Mouse (Mus musculus): ENCODE results near the gene Il17ra.
A peak's percentile ranks its signal among the peaks of the same experiment; 100 is the strongest.

Il17ra gene

DNA sequence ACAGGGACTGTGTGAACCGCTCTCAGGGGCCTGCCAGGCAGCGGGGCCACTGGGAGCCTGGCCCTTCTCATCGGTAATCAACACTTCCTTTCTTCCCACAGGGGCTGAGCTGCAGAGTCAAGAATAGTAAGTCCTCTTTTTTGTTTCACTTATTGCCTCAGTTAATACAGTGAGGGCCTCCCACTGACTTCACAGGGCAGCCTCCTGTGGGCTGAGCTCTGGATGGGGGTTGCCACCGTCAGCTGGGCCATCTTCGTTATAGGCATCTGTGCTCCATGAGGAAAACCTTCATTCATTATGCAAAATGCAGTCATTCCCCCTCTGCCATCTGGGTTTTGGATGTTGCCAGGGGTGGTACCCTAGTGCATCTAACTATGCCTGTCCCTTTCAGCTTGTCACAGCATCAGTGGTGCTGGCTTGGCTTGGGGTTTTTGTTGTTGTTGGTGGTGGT, 9.0 kb downstream of the Il17ra start:
- DNase-seq (ENCODE audit: low spot score in 2 of 2) = peak in 1 of 2 experiments; percentile 60

DNA sequence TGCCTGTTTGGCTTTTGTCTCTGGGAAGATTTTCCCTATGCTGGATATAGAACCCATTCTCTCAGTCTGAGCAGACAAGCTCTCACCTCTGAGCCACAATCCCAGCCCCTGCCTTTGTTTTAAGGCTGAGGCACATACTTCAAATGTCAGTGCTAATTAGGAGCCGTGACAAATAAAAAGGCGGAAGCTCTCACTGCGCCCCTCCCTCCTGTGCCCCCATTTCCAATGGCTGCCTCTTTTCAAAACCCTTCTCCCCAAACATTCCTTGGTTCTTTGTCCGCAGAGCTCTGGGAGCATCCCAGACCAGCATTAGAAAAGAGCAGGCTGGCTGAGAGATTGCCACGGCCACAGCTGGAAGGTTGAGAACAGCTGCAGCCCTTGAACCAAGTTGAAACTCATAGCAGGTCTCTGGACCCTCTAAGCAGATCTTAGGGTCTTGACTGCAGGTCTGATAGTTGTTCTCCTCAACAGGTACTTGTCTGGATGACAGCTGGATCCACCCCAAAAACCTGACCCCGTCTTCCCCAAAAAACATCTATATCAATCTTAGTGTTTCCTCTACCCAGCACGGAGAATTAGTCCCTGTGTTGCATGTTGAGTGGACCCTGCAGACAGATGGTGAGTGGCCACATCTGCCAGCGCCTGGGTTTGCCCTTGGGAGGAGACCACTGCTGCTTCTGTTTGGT, 9.6 kb downstream of the Il17ra start:
- DNase-seq (ENCODE audit: low spot score in 2 of 2) = no peak

DNA sequence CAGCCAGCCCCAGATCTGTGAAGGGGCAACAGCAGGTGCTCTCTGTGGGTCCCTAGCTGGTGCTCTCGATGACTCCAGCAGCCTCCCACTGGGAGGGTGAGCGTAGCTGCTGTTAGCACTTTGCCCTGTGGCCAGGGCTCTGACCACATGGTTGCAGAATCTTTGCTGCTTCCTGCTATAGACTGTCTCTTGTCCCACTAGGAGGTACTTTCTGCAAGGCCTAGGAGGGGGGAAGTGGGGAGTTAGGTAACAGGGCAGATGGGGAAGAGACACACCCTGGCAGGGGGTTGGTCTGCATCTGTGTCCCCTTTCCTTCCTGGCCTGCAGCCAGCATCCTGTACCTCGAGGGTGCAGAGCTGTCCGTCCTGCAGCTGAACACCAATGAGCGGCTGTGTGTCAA, 10.4 kb downstream of the Il17ra start:
- peak in 1 of 2 experiments; percentile 64 for DNase-seq (ENCODE audit: low spot score in 2 of 2)

DNA sequence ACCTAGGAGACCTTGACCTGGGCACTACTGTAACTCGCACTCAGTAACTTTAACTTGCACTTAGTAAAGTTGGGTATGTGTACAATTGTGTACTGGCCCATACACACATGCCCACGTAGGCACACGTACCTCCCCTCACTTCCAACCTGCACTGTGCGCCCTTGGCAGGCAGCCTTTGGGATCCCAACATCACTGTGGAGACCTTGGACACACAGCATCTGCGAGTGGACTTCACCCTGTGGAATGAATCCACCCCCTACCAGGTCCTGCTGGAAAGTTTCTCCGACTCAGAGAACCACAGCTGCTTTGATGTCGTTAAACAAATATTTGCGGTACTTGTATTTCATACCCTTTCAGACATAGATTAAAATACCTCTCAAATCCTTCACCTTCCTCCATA, 12.2 kb downstream of the Il17ra start:
- DNase-seq (ENCODE audit: low spot score in 2 of 2) = no peak

DNA sequence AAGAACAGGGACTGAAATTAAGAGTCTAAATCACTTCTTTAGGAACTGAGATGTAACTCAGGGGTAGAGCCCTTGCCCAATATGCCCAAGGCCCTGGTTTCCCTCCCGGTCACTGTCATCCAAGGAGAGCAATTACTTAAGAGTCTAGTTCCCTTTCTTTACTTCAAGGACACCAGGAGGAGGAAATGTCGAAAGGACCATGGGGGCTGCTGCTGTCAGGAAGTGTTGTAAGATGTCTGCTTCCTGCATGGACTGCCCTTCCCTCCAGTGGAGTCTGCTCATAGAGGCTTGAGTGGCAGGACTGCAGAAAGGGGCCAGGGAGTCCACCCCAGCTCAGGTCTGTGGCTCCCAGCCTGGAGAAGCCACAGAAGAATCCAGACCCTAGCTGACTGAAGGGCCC, 16.3 kb downstream of the Il17ra start:
- DNase-seq (ENCODE audit: low spot score in 2 of 2) = peak in 1 of 2 experiments; percentile 64

DNA sequence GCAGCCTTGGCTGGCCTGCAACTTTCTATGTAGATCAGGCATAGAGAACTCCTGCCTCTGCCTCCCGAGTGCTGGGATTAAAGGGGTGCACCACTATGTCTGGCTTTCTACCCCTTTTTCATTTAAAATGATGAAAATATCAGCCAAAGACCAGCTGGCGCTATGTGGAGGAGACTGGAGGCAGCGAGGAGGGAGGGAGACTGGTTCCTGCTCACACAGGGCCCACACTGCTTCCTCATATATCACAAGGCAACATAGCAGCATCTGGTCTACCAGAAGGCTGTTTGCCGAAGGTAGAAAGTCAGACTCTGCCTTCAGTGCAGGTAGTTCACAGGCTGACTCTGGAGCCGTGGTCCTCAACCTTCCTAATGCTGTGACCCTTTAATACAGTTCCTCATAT, 17.3 kb downstream of the Il17ra start:
- DNase-seq (ENCODE audit: low spot score in 2 of 2) = no peak

DNA sequence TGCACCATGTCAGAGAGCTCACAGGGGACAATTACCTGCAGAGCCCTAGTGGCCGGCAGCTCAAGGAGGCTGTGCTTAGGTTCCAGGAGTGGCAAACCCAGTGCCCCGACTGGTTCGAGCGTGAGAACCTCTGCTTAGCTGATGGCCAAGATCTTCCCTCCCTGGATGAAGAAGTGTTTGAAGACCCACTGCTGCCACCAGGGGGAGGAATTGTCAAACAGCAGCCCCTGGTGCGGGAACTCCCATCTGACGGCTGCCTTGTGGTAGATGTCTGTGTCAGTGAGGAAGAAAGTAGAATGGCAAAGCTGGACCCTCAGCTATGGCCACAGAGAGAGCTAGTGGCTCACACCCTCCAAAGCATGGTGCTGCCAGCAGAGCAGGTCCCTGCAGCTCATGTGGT, 18.5 kb downstream of the Il17ra start:
- no peak for DNase-seq (ENCODE audit: low spot score in 2 of 2)

DNA sequence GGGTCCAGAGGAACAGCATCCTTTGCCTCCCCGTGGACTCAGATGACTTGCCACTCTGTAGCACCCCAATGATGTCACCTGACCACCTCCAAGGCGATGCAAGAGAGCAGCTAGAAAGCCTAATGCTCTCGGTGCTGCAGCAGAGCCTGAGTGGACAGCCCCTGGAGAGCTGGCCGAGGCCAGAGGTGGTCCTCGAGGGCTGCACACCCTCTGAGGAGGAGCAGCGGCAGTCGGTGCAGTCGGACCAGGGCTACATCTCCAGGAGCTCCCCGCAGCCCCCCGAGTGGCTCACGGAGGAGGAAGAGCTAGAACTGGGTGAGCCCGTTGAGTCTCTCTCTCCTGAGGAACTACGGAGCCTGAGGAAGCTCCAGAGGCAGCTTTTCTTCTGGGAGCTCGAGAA, 19.0 kb downstream of the Il17ra start:
- no peak for DNase-seq (ENCODE audit: low spot score in 2 of 2)

DNA sequence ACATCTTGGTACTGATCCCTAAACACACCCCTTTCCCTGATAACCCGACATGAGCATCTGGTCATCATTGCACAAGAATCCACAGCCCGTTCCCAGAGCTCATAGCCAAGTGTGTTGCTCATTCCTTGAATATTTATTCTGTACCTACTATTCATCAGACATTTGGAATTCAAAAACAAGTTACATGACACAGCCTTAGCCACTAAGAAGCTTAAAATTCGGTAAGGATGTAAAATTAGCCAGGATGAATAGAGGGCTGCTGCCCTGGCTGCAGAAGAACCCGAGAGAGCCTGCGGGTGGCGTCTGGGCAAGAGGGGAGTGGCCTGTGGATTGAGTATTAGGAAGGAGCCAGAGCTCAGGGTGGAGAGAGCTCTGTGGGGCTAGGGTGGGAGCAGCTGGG, 19.7 kb downstream of the Il17ra start:
- no peak for DNase-seq (ENCODE audit: low spot score in 2 of 2)

DNA sequence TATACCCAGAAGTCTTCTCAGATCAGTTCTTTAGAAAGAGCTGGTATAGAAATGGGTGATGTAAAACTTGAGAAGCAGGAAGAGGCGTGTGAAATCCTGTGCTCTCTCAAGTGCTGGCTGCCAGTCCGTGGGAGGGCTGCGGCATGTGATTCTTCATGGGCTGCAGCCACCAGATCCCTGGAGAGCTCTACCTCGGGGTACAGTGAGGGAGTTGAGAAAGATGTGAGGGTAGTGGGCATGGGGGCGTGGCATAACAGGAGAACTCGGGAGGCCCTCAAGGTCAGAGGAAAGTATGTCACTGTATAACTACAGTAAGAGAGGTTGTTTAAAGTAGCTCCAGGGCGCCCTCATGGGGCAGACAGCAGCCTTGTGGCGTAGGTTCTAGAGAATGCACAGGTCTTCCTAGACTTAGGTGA, 20.2 kb downstream of the Il17ra start:
- DNase-seq (ENCODE audit: low spot score in 2 of 2) = no peak

DNA sequence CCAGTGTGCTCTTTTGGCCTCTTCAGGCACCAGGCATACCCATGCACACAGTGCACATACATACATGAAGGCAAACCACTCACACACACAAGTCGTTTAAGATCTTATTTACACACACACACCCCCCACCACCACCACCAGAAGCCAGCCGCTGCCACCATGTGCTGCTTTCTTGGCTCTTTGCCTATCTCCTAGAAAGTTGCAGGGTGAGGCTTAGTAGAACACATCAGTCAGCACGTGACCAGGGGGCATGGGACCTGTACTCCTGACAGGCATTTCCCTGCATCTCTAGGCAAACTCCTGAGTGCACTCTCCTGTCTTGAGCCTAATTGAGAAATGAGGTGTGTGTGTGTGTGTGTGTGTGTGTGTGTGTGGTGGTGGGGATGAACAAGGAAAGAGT, 22.0 kb downstream of the Il17ra start:
- DNase-seq (ENCODE audit: low spot score in 2 of 2) = no peak

DNA sequence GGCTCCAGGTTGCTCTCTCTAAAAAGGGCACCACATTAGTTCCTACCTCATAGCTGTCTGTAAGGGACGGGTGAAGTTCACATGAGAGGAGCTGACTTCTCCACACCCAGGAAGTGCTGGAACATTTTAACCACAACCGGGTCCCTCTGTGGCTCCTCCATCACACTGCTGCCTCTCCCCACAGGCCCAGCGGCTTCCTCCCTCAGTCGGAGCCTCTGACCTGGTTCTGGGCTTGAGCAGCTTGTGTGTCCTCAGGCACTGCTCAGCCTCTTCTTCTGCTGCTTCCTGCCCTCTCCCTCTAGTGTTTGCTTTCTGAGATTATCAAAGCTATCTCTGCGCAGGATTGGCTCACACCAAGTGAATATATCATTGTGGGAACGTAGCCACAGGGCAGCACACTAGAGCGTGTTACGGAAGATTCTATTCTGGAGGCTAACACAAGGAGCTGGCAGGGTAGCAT, 23.0 kb downstream of the Il17ra start:
- no peak for DNase-seq (ENCODE audit: low spot score in 2 of 2)

DNA sequence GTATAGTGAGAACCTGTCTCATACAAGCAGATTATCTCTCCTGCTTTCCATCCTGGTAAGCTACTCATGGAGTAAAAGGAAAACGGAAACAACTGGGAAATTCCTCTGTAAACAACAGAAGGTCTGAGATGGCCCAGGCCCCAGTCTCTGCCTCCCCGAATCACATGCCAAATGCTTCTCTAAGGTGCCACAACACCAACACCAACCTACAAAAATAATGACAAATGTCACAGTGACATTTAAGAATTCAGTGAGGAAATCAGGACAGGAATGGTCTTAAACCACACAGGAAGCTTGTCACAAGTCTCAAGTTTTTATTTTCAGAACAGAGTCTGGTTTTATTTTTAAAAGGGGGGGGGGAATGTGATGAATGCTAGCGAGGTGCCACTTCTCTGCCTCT, 25.6 kb downstream of the Il17ra start:
- DNase-seq (ENCODE audit: low spot score in 2 of 2) = no peak

DNA sequence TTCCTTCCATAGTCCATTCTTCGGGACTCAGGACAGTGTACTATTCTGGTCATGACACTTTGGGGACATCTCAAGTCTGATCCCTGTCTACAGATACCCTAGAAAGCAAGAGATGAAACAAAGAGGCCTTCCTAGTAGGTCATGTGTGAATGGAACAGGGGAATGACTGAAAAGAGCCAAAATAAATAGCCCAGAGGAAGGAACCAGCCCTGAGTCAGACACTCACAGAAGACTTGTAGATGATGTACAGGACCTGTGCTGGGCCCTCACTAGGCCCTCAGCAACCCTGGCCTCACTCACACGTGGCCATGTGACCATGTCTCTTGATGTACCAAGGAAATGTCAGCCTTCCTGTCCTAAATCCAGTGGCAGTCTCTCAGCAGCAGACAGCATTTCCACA, 26.4 kb downstream of the Il17ra start:
- no peak for DNase-seq (ENCODE audit: low spot score in 2 of 2)

DNA sequence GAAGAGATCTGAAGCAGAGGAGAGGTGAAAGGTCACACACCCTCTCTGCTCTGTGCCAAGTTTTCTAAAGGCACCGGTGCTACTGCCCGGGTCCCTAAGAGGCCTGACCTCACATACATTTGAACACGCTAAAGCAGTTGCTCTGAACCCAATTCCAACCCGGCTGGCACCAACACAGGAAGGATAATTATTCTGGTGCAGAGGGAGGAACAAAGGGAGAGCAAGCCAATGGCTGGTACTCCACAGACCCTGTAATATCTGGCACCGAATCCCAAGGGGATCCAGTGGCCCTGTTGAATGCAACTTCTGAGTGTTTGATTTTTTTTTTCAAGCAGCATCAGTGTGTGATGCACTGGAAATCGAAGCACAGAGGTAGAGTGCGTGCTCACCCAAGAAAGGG, 28.0 kb downstream of the Il17ra start:
- DNase-seq (ENCODE audit: low spot score in 2 of 2) = no peak

DNA sequence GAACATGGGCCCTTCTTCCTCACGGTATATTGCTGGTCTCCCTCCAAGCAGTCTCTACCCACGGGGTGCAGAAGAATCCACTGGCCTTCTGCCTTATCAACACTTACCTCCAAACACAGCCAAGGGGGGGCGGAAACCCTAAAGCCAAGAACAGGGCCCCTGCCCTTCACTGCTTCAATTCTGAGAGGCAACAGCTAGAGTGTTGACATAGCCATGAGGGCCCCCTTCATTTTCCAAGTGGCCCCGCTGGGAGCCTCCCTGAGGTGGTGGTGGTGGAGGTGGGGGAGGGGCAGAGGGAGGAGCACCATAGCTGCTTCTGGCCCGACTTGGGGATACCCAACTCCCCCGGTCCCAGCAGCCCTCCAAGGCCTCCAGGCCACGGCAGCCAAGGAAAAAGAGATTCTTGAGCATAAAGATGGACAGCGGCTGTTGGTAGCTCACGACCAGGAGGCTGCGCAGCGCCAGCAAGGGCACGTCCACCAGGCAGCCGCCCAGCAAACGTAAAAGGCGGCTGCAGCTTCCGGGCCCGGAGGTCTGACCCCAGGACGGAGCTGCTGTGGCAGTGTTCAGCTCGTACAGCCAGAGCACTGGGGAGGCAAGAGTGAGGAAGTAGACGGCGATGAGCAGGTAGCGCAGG, 28.9 kb downstream of the Il17ra start:
- DNase-seq (ENCODE audit: low spot score in 2 of 2) = no peak

DNA sequence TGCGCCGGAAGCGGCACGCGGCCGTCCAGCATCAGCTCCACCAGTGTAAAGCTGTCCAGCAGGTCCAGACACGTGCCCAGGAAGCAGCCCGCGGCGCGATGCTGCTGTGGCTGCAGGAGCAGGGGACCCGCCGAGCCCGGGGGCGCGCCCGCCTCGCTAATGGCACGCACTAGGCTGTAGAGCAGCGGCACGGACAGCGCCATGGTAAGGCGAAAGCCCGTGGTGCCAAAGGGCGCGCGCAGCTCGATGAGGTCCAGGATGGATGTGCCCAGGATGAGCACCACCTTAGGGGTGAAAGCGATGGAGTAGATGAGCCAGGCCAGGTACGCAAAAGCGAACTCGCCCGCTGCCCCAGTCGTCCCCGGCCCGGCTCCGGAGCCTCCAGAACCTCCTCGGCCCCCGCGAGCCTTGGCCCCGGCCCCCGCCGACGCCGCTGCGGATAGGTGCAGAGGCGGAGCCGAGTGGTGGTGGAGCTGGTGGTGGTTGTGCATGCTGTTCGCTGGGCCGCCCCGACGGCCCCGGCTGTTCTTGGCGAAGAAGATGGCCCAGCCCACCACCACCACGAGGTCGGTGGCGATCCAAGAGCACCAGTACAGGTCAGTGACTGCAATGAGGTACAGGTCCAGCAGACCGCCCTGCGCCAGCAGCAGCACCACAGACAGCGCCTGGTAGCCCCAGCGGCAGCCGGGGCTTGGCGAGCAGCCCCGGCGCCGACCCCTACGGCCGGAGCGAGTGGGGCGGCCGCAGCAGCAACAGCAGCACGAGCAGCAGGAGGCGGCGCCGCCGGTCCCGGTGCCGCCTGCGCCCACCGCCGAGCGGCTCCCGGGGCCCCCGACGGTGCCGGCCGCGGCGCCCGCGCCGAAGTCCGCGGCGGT, 29.7 kb downstream of the Il17ra start:
- no peak for DNase-seq (ENCODE audit: low spot score in 2 of 2)

DNA sequence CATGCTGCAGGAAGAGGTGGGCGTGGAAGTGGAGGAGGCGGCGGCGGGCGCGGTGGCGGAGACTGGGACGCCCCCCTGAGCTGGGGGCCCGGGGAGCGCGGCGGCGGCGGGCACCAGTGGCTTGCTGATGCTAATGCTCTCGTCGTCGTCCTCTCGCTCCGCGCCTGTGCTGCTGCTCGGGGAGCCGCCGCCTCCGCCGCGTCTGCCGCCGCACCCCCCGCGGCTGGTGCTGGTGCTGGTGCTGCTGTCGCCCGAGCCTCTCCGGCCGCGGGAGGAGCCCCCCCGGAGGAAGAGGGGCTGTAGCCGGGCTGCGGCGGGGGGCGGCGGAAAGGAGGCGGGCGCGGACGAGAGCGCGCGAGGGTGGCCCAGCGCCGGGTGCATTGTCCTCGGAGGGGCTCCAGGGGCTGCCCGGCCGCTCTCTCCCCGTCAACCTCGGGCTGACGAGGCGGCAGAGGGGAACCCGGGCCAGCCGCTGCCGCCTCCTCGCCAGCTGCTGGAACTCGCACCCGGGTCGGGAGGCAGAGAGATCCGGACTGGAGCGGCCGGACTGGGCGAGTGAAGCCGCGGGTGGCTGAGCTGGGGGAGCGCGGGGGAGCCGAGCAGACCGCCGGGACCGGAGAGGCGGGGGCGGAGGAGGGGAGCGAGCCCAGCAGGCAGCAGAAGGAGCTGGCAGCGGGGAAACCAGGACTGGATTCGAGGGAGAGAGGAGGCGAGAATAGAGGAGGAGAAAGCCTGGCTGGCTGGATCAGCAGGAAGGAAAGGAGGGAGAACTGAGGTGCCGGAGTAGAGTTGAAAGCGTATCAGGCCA, 30.5 kb downstream of the Il17ra start, which contains the start of gene Tmem121b:
TSS of gene Tmem121b (minus strand) at position 434 of the 808 bp plus-strand sequence.
- no peak for DNase-seq (ENCODE audit: low spot score in 2 of 2)

DNA sequence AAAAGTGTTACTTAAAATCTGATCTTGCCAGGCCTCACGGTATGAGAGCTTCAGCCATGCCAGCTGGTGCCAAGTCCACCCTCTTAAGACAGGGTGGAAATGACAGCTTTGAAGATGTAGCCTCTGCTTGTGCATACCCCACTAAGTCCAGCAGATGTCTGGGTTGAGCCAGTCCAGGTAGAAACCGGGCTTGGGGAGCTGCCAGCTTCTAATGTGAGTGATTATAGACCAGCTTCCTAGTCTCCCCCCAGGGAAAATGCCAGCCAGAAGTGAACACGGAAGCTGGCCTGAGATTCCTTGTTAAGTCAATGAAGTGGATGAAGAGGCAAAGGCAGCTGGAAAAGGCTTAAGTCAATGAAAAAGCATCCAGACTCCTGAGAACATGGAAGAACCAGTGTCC, 33.5 kb downstream of the Il17ra start:
- no peak for DNase-seq (ENCODE audit: low spot score in 2 of 2)

DNA sequence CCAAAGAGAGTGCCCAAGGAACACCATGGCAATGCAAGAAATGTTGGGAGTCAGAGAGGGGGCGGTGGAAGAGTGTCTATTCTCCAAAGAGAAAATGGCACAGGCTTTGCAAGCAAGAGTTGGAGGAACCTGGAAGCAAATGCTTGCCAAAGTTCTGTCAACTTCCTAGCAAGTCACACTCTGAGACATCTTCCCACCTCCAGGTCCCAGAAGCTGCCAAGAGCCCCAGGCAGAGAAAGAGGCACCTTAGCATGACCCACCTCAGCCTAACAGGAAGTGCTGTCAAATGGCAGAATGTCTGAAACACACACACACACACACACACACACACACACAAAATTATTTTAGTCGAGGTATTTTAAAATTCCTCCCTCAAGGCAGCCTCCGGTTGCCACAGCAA, 41.0 kb downstream of the Il17ra start:
- no peak for DNase-seq (ENCODE audit: low spot score in 2 of 2)

DNA sequence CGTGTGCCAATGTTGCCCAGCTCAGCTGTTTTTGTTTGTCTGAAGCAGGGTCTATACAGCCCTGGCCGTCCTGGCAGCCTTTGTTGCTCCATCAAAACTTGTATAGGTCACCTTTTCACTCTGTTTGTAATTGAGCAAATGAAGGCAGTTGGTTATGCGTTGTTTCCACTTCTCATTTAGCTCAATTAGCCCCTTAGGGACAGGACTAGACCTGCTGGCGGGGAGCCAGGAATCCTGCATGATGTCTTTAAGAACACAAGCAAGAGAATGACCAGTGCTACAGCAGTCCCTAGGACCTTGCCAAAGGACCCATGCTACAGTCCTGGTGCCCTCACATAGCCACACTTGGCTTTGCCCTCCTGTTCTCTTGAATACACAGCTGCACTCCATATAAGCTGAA, 42.5 kb downstream of the Il17ra start:
- DNase-seq (ENCODE audit: low spot score in 2 of 2) = no peak

DNA sequence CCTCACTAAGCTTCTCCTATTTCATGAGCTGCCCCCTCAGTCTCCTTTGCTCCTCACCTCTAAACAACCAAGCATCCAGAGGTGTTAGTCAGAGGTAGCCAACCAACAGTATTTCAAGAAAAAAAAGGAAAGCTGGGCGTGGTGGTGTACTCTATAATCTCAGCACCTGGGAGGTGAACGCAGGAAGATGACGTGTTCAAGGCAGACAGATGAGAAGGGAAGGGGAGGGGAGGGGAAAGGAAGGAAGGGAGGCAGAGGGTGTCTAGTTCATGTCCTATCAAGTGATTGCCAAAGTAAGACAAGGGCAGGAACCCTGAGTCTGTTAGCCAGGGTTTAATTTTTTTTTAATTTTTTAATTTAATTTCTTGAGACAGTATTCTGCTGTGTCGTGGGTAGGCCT, 45.6 kb downstream of the Il17ra start:
- DNase-seq (ENCODE audit: low spot score in 2 of 2) = no peak

All from heart, adult 9 months (tissue).